Mouse (Mus musculus) gastrocnemius, postnatal 36 days (tissue): ENCODE results near the gene Tecta. TPM values are rescaled to one million over a fixed set of nuclear protein-coding genes. Genes with fewer than 3 reads are reported as not detected.

Experiments used
- DNase-seq, 2 experiments: peaks; one replicate each; pipeline ENCODE4 v3.0.0; 2022
- intact Hi-C: fragments of 180-260 bp; cut with DNase I; formaldehyde crosslinking; loops from one replicate; pipeline ENCODE4 v1.15.1; 2025
- total RNA-seq, 2 experiments: library from RNA; stranded (reverse); gene quantifications; 2 replicates each; pipeline ENCODE4 v1.2.3; 2021

Gene Tecta
- total RNA-seq, 2 experiments from 2014 or later, result 0.79 to 1.1 TPM

DNA sequence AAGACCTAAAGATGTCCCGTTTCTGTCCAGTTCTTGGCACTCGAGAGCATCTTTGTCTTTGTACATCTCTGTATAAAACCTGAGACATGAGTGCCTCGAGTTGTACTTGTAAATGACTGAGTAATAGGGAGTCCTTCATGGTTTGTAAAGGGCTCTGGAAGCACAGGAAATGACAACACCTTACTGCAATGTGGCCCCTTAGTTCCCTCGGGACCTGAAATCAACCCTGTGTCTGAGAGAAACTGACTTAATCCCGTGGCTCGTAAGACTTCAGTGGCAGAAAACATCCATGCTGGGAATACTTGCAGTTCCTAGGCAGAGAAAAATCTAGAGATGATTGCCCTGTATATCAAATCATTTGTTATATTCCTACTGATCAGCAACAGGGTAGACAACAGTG, 6.8 kb downstream of the Tecta start:
- intact Hi-C loops, result no loop called here
- no peak for DNase-seq

GRCm38 (mm10) chr9:42388490-42388889, 11.2 kb downstream of the Tecta start:
- no peak for DNase-seq
- intact Hi-C loops, result loop anchor here (5.0 kb wide), 1 partner anchor 164 kb away; no protein-coding TSS in a partner anchor

DNA sequence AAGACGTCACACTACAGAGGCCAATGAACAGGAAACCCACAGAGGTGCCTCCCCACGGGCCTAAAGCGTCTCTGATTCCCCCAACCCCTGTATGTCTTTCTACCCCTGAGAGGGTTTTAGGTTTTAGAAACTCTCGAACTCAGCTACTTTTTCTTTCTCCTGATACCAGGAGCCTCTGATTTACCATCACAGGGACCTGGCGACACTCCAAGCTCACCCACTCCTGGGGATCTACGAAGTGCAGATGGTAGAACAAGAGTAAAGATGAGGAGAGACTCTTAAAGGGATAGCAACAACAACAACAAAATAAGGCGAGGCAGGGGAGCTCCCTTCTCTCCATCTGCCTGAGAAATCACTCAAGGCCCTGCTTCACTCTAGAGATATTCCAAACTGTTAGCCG, 12.7 kb downstream of the Tecta start:
- intact Hi-C loops, result loop anchor here (5.0 kb wide), 1 partner anchor 165 kb away; no protein-coding TSS in a partner anchor
- DNase-seq, result no peak

GRCm38 (mm10) chr9:42385656-42386055, 14.1 kb downstream of the Tecta start:
- intact Hi-C loops, result loop anchor here (5.0 kb wide), 1 partner anchor 167 kb away; no protein-coding TSS in a partner anchor
- no peak for DNase-seq

DNA sequence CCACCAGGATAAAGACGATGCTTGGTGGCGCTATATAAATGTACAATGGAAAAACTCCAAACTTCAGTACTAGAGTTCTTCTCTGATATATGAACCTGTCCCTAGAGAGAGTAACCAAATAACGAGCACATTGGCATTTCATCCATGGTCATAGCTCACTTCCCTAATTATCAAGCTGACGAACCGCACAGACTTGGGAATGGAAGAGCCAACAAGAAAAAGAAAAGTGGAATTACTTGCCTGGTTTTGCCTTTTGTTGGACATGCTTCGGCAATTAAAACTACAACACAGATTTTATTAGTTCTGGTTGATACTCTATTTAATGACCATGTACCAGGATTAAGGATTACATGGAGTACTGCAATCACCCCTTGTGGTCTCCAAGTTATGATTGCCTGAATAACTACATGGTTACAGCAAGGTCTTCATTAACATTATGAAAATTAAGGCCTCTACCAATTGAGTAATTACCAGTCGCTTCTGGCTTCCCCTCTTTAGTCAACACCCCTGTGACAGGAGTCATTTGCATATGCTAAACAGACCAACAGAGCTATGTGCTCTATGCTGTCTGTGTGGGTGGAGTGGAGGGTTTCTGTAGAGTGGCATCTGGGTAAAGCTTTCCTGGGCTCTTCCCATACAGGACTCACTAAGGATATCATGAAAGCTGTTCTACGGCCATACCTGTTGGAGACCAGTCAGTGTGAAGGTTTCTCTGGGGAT, 16.9 kb downstream of the Tecta start:
- intact Hi-C loops, result loop anchor here (5.0 kb wide), 1 partner anchor 50 kb away; no protein-coding TSS in a partner anchor
- DNase-seq, result no peak

DNA sequence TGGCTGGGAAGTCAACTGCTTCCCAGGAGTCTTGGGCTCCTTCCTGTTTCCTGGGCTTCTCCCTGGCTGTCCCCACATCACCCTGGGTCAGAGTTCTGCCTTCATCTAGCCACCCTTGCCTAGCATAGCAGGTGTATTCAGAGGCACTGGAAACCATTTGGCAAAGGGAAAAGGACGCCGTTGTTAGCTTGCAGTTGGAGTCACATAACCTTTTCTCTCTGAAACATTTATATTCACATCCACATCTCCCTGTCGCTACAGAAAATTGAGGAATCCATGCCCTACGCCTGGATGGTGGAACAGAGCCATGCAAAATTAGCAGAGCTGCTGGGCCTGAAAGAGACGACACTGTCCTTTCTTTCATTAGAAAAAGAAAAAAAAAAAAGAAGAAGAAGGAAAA, 17.7 kb downstream of the Tecta start:
- intact Hi-C loops, result loop anchor here (5.0 kb wide), 1 partner anchor 50 kb away; no protein-coding TSS in a partner anchor

DNA sequence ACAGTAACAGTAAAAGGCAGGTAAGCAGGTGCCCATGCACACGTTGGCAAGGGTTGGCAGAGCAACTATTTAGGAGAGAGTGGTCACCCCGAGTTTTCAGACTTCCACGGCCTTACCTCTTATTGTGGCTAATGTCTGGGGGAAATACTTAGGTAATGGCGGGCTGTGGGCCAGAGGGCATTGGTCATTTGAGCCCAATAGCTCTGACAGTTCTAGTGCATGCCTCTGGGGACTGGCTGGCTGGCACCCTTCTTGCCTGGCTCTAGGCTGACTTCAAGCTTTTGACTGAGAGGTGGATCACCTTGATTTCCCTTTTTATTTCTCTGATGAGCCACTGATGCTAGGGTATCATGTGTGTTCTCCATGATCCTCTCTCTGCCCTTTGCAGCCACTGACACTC, 21.7 kb downstream of the Tecta start:
- intact Hi-C loops, result no loop called here
- no peak for DNase-seq

More for the DNA sequence above, 17.7 kb downstream of the Tecta start:
- DNase-seq, result no peak

DNA sequence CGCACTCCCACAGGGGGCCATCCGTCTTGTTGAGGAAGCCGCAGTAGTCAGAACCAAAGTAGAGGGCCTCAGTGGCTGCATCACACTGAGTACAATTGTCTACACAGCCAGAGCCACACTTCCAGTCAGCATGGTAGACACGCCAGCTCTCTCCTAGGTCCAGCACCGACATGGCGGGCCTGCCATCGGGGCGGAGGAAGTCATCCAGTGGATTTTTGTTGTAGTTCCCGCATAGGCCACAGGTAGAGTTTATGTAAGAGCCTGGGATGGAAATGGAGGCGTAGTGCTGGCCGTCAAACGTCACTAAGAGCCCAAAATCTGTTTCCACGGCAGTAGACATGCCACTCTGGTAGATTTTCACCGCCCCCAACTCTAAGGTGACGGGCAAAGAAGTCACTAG, 22.1 kb downstream of the Tecta start:
- no peak for DNase-seq
- intact Hi-C loops, result no loop called here

GRCm38 (mm10) chr9:42371670-42372368, 27.9 kb downstream of the Tecta start:
- DNase-seq, result no peak
- intact Hi-C loops, result no loop called here

- intact Hi-C loops, result no loop called here
- DNase-seq, result no peak
Measured at GRCm38 (mm10) chr9:42357585-42357984, 42.1 kb downstream of the Tecta start.

- intact Hi-C loops, result no loop called here
- no peak for DNase-seq
Measured at GRCm38 (mm10) chr9:42354871-42355270, 44.9 kb downstream of the Tecta start.

DNA sequence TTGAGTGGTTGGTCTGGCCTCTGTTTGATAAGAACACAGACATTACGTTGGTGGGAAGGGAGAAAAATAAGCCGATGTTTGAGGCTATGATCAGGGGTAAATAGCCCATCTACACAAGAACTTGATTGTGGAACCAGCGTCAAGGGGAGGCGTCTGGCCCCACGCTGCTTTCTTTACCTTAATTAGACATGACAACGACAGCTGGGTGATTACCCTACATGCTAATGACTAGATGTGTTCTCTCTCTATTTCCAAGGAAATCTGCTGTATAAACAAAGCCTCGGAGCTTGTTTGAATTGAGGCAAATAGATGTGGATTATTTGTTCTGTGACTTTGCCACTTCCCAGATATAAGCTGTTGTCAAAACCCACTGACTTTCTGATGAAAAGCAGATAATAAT, 49.9 kb downstream of the Tecta start:
- intact Hi-C loops, result no loop called here

GRCm38 (mm10) chr9:42346297-42346696, 53.4 kb downstream of the Tecta start:
- intact Hi-C loops, result no loop called here

More for the DNA sequence above, 49.9 kb downstream of the Tecta start:
- DNase-seq, result no peak

GRCm38 (mm10) chr9:42339151-42339550, 60.6 kb downstream of the Tecta start:
- no peak for DNase-seq
- intact Hi-C loops, result no loop called here

More at GRCm38 (mm10) chr9:42346297-42346696, 53.4 kb downstream of the Tecta start:
- no peak for DNase-seq

- no peak for DNase-seq
- intact Hi-C loops, result no loop called here
Measured at GRCm38 (mm10) chr9:42337026-42337425, 62.7 kb downstream of the Tecta start.

- intact Hi-C loops, result no loop called here
- DNase-seq, result no peak
Measured at GRCm38 (mm10) chr9:42336575-42336974, 63.2 kb downstream of the Tecta start.

- DNase-seq, result no peak
- intact Hi-C loops, result loop anchor here (5.0 kb wide), 1 partner anchor 47 kb away; no protein-coding TSS in a partner anchor
Measured at GRCm38 (mm10) chr9:42334885-42335284, 64.8 kb downstream of the Tecta start.

- DNase-seq, result no peak
- intact Hi-C loops, result loop anchor here (5.0 kb wide), 1 partner anchor 50 kb away; no protein-coding TSS in a partner anchor
Measured at GRCm38 (mm10) chr9:42332692-42333091, 67.0 kb downstream of the Tecta start.

- intact Hi-C loops, result loop anchor here (5.0 kb wide), 1 partner anchor 51 kb away; no protein-coding TSS in a partner anchor
- no peak for DNase-seq
Measured at GRCm38 (mm10) chr9:42331341-42331740, 68.4 kb downstream of the Tecta start.

DNA sequence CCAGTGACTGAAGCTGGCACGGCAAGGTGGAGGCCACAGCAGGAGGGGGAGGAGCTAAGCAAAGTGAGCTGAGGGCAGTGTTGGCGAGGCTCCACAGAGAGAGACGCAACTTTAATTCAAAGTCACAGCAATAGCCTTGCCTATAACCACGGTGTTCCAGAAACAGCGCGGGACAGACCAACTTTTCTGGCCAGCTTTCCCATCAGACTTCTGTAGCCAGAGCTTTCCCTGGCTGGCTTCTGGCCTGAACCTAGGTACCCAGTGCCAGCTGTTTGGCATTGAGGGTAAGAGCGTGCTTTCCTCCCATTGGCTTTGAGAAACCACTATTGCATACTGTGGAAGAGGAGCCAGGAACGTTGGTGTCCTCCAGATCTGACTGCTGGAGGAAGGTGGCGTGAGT, 70.0 kb downstream of the Tecta start:
- intact Hi-C loops, result loop anchor here (5.0 kb wide), 1 partner anchor 53 kb away; no protein-coding TSS in a partner anchor
- peak; percentile 42 to 49 for DNase-seq
